Mouse (Mus musculus) spleen, embryonic (tissue): ENCODE measurements around the gene Cuedc1.

Experiments used
- CTCF ChIA-PET: fragments of 350-600 bp; sonication (Branson Sonifier 250); formaldehyde crosslinking; loops from one replicate; lab custom pipeline; 2022; lab: Charles Lee

Gene Cuedc1

DNA sequence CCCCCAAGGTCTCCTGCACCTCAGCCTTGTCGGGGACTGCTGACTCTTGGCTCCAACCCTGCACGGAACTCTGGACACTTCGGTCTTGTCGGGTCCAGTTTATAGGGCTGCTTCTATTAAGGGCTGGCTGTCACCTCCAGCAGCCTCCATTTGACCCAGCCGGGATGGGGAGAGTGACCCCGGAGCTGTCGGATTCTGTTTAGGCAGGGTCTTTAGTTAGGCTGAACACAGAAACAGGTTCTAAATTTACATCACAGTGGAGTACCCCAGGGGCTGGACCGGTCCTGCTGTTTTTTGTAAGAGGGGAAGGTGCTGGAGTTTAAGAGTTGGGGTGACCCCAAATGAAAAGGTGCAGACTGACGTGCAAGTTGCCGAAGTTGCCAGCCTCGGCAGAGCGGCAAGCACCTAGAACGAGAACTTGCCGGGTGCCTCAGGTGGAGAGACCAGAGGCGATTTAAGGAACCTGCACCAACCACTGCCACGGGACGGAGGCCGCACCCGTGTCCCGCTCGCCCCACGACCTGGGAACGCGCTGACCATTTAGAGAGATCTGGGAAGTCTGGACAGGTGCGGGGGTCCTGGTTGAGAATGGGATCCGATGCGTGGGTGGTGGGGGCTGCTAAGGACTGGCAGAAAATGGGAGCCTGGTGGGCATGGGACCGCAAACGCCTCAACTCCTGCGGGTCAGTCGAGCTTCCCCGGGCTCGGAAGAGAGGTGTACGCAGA is 95.4 kb downstream of the Cuedc1 start:
- CTCF ChIA-PET: interaction anchor here (1.1 kb wide), 1 partner anchor 134 kb away, joined by 3 read pairs; no protein-coding TSS in a partner anchor

DNA sequence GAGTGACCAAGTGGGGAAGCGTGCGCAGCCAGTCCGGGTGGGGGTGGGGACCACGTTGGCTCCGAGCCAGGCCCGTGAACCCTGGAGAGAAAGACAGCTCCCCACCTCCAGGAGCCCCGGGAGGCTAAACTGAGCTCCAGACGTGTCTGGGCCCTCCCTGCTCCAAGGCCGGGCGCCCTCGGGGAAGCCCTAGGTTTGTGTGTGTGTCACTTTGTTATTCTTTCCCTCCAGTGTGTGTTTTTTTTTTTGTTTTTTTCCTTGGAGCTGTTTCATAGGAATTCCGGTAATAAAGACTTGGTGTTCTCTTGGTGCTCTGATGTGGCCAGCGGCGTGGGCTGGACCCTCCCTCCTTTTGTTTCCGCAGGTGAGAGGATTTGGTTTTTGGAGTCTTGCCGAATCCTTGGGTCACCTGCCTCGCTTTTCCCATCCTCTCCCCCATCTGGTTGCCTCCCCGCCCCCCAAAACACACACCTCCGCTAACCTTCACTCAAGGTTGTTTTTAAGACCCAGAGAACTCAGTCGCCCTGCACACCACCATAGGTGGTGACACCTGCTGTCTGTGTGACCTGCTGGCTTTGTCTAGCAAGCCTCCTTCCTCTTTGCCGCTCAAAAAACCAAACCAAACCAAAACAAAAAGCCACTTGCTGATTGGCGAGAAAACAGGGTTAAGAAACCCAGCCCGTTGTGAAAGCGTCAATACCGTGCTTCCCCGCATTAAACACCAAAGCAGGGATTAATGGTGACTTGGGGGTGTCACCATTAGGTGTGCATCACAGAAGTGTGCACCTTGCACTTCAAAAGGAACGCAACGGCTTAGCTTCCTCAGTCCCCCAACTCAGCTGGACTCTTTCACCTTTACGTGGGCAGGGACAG is 96.2 kb downstream of the Cuedc1 start:
- CTCF ChIA-PET: interaction anchor here (1.1 kb wide), 1 partner anchor 135 kb away, joined by 3 read pairs; no protein-coding TSS in a partner anchor

DNA sequence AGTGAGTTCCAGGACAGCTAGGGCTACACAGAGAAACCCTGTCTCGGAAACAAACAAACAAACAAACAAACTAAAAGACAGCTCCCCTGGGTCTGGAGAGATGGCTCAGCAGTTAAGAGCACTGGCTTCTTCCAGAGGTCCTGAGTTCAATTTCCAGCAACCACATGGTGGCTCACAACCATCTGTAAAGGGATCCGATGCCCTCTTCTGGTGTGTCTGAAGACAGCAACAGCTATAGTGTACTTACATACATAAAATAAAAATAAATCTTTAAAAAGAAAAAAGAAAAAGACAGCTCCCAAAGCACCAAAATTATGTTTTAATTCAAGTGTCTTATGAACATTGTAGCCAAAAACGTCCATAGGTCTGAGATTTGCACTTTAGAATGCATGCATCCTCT is 97.8 kb downstream of the Cuedc1 start:
- CTCF ChIA-PET: interaction anchor here (0.6 to 1.5 kb wide), 3 partner anchors 12 to 139 kb away, joined by 3 to 4 read pairs (median 3); no protein-coding TSS in a partner anchor

DNA sequence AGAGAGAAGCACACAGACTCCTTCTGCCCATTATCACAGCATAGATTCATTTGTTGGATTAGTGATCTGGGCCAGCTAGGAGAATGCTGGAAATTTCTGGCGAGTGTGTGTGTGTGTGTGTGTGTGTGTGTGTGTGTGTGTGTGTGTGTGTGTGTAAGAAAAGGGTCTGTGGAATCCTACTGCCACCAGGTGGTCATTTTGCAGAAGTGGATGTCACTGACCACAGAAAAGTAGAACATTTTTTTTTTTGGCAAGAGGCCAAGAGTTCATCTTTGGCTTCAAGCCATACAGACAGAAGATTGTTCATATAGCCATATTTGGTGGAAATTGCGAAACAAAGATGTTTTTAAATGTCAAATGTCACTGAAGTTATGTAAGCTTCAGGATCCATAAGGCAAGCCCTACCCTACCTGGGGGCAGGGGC is 99.3 kb downstream of the Cuedc1 start:
- CTCF ChIA-PET: interaction anchor here (0.6 to 2.0 kb wide), 8 partner anchors 35 to 496 kb away, joined by 3 to 17 read pairs (median 4); no protein-coding TSS in a partner anchor

DNA sequence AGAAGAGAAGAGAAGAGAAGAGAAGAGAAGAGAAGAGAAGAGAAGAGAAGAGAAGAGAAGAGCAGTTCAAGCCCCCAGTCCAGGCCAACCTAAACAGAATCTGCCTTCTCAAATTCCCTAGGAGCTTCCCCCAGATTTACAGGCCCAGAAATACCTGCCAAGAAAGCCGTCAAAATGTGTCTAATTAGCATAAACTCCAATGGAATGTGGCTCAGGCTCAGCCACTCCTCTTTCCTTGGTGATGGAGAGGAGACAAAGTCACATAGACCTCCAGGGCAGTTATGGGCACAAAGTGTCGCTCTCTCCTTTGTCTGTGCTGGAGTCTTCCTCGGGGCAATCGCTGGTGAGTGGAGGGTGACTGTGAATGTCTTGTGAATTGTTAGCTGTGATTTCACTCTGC is 100.4 kb downstream of the Cuedc1 start:
- CTCF ChIA-PET: interaction anchor here (2.0 kb wide), 1 partner anchor 139 kb away, joined by 17 read pairs; no protein-coding TSS in a partner anchor

DNA sequence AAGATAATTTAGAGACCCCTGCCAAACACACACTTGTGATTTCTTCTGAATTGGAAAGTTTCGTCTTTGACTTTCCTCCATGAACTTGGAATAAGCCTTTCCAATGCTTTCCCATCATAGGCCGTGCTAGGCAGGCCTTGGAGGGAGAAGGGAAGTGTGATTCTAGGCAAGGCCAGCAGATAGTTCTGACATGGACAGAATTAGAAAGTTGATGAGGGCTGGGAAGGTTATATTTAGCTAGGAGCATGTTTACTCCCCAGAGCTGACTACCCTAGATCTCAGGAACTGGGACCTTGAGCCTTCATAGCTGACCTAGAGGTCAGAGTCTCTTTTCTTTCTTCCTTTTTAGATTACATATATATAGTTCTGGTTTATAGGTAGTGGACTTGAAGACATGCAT is 103.3 kb downstream of the Cuedc1 start:
- CTCF ChIA-PET: no interaction called here

DNA sequence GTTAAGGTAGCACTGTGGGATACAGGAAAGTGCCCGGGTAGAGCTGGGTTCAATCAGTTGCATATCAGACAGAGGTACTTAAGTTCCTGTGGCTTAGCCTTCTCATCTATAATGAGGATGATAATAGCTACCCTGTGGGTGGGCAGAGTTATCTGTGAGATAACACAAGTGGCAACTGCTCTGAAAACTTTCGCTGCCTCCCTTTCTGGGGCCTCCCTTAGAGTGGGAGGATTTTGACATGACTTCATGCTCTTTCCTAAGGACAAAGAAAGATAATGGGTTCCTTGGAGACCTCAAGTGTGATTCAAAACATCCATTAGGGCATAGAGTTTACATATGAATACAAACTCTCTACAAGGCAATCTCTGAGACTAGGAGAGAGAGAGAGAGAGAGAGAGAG is 104.2 kb downstream of the Cuedc1 start:
- CTCF ChIA-PET: interaction anchor here (0.6 kb wide), 1 partner anchor 229 kb away, joined by 3 read pairs; no protein-coding TSS in a partner anchor

DNA sequence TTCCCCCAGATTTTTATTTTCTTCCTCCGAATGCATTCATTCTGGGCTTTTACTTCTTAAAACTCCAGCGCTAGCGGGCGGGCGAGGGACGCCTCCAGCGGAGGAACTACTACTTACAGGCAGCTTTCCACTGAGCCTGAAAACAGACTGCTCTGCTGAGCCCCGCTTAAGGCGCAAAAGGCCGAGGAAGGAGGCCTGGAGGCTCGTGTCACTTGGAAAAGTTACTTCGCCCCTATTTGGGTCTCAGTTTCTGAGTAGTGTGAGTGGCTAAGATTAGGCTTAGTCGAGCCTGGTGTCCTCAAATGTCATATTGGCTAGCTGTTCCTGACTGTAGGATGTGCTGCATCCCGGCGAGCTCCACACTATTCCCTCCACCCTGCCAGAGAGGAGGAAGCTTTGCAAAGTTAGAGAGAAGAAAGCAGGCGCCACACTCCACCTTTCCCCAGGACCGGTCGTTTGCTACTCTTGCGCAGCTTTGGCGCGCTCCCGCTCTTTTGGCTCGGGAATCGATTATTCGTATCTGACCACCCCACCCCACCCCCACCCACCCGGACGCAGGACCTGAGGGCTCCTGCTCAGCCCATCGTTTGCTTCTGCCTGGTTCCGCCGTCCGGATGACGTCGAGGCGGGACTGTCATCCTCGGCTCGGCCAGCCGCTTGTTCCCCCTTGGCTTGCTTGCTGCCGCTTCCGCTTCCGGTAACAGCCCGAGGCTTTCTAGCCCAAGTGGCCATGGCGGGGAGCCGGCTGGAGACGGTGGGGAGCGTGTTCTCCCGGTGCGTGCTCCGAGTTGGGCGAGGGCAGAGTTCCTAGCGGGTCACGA is 106.1 kb downstream of the Cuedc1 start, which contains the start of gene Mrps23:
Mrps23 (plus strand) TSS at position 677 of the 821 bp plus-strand sequence.
- CTCF ChIA-PET: interaction anchor here (0.6 to 1.6 kb wide), 2 partner anchors 13 to 145 kb away, joined by 3 read pairs; no protein-coding TSS in a partner anchor

DNA sequence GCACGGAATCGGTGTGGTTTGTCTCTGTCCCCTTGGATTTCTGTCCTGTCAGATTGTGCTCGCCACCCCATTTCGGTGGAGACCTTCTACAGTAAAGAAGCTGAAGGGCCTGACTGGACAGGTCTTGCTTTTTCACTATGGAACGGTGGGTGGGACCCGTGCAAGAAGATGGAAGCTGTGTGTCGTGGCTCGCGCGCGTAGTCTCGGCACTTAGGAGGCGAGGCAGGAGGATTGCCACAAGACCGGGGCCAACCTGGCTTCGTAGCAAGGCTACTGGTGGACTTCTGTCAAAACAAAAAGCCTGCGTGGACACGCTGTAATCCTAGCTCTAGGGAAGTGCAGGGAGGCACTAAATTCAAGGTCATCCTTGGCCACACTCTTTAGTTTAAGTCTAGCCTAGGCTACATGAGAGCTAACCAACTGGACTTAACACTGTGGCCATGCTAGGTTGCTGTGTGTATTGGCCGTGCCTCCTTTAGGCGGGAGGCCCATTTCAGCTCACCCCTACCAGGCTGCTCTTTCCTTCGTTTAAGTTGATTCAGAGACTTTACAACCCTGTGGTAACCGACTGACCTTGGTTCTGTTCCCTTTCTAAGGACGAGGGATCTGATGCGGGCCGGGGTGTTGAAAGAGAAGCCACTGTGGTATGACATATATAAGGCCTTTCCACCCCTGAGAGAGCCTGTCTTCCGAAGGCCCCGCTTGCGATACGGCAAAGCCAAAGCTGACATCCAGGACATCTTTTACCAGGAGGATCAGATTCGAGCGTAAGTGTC is 106.9 kb downstream of the Cuedc1 start:
- CTCF ChIA-PET: interaction anchor here (1.6 kb wide), 1 partner anchor 146 kb away, joined by 3 read pairs; no protein-coding TSS in a partner anchor

DNA sequence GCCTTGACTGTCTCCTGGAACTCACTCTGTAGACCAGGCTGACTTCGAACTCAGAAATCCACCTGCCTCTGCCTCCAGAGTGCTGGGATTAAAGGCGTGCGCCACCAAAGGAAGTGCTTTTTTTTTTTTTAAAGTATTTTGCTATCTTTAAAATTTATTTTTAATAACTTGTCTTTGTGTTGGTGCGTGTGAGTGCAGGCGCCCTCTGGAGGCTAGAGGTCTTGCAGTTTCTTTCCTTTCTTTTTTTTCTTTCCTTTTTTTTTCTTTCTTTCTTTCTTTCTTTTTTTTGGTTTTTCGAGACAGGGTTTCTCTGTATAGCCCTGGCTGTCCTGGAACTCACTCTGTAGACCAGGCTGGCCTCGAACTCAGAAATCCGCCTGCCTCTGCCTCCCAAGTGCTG is 108.7 kb downstream of the Cuedc1 start:
- CTCF ChIA-PET: interaction anchor here (0.7 kb wide), 1 partner anchor 747 kb away, joined by 7 read pairs; no protein-coding TSS in a partner anchor

DNA sequence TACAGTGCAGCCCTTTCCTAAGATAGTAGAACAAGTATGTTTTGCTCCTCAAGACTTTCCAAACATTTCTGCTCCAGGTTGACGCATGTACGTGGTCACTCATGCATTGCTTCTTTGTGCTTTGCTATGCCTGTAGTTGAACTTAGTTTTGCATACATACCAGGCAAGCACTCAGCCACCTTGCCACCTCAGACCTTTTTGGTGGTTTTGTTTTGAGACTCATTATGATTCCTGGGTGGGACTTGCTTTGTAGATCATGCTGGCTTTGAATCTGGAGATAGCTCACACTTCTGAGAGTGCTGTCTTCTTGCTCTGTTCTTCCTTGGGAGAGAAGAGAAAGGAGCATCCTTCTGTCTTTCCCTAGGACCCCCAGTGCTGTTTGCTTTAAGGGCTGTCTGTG is 109.8 kb downstream of the Cuedc1 start:
- CTCF ChIA-PET: interaction anchor here (0.7 kb wide), 2 partner anchors 12 to 151 kb away, joined by 3 to 4 read pairs; no protein-coding TSS in a partner anchor

DNA sequence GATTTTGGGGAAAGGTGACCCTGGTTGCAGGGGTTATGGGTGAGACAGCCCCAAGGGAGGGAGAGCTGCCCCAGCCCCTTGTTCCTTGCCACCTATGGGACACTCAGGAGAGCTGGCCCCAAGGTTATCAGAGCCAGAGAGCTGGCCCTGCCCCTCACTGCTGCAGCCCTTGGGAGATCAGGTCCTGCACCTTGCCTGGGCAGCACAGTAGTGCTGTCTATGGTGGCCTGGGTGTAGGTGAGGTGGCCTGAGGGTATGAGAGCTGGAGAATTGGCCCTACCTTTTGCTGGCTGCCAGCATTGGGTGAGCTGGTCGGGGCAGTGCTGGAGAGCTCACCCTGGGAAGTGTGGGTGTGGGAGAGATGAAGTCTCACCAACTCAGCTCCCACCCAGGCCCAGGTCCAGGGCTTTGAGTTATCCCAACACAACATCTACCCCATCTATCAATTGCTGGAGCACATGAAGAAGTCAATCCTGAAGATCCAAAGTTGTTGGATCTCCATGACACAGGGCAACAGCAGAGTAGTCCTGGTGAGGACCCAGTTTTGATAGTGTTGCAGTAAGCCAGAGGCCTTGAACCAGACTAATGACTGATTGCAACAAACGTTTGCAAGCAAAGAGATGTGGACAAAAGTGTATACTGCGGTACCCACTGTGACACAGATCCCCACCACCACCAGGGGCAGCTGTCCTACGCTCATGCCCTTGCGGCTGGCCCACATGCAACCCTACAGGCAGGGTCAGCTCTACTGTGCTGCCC is 114.1 kb downstream of the Cuedc1 start:
- CTCF ChIA-PET: interaction anchor here (0.6 kb wide), 1 partner anchor 16 kb away, joined by 9 read pairs; no protein-coding TSS in a partner anchor

DNA sequence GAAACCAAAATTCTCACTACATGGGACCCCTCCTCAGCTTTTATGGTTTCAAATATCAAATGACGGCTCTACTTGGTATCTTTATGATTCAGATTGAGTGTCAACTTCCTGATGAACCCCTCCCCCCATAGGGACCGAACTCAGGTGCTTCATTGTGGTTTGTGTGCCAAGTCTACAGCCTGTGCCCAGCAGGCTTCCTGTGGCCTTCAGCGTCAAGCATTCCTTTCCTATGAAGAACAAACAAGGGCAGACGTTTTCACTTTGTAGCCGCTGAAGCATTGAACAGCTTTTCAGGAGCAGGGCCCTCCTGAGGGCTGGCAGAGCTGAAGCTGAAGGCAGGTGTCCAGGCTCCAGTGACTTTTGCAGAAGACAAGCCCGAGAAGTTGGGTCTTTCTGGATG is 115.9 kb downstream of the Cuedc1 start:
- CTCF ChIA-PET: interaction anchor here (0.5 to 0.6 kb wide), 2 partner anchors 45 to 236 kb away, joined by 3 to 5 read pairs; no protein-coding TSS in a partner anchor

DNA sequence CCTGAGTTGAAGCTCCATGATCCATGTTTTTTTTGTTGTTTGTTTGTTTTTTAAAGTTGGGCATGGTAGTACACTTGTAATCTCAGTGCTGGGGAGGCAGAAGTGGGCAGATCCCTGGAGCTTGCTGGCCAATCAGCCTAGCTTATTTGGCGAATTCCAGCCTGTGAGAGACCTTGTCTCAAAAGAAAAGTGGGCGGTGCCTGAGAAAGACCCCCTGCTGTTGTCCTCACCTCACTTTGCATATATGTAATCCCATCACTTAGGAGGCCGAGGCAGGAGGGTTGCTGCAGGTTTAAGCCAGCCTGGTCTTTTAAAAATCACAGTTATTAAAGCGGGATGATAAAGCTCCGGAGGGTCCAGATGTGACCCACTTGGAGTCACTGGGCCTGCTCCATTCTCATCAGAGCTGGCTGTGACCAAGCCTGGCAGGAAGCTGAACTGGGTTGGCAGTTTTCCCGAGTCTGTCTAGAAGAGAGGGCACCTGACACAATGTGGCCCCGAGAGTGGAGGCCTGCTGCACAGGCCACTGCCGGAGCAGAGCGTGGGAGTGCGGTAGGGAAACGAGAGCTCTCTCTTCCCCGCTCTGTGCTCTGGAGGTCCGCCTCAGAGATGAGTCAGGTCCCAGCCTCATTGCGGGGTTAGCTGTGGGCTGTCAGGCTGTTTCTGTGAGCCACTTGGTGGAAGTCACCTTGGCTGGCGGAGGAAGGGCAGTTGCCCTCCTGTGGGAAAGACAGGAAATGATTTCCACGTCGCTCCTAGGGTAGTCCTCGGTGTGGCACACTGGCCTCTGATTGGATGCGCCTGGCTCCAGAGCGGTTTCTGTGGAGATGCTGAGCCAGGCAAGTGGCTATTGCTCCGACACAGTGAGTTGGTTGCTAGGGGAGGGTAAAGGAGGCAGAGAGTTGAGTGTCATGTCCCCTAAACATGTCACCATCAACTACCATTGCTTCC is 117.3 kb downstream of the Cuedc1 start:
- CTCF ChIA-PET: interaction anchor here (0.5 to 1.7 kb wide), 2 partner anchors 27 to 84 kb away, joined by 4 to 5 read pairs; no protein-coding TSS in a partner anchor

DNA sequence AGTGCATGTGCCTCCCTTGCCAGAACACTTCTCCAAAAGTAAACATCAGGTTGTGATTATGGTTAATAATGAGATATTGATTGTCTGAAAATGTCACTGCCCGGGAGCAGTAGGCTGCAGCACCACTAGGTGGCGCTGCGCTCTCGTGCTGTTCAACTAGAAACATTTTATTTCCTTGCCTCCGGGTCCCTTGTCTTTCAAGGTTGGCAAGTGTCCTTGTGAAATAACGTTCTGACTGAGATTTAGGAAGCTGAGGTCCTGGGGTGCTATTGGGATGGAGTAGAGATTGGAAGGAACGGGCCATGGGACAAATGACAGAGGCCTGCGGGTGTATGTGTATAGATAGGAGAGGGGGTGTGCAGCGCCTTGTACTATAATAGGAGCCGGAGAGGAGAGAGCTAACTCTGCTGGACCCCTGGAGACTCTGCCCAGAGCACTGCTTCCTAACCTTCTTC is 118.4 kb downstream of the Cuedc1 start:
- CTCF ChIA-PET: interaction anchor here (0.8 to 1.7 kb wide), 2 partner anchors 26 to 176 kb away, joined by 3 to 4 read pairs; no protein-coding TSS in a partner anchor

DNA sequence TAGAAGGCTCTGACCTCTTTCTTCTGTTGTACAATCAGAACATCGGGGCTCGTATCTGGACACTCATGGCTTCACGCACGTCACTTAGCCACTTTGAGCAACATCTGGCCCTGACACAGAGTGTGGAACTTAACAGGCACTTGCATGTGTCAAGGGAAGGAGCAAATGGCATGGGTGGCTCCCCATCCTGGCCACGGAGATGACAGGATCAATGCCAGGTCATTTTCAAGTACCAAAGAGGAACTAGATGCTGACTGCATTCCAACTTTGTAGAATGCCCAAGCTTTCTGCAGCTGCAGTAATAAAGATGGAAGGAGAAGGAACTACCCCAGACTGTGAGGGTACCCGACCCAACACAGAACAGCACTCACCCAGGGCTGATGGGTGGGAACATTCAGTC is 120.3 kb downstream of the Cuedc1 start:
- CTCF ChIA-PET: no interaction called here

DNA sequence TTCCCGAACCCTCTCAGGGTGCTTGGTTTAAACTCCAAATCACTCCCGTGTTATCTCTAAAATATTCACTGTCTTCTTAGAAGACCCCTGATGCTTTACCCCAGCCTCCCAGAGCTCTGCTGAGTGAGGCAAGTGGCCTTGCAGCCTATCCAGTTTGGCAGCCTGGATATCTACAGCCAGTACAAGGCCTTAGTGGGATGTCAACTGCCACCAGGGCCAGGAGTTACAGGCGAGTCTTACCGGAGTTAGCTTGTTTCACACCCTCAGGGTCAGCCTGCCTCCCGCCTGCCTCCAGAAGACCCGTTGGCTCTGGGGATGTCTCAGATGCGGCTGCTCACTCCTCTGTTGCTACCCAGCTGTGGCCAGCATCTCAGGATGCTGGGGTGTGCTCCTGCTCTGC is 120.7 kb downstream of the Cuedc1 start:
- CTCF ChIA-PET: no interaction called here
